Mouse (Mus musculus): Measurements from ENCODE around the gene Card19.

GRCm38 (mm10) chr13:49249634-49250033 is 33.8 kb upstream of the Card19 start:
- TF ChIP-seq CTCF (IDR thresholded peaks at IDR 0.05 in 2 of 3, conservative IDR thresholded peaks at IDR 0.05 in 1 of 3; ENCODE audit: control insufficient read depth in 1 of 3, insufficient read depth in 1 of 3, low read depth in 2 of 3, low read length in 3 of 3, poor library complexity in 1 of 3, severe bottlenecking in 1 of 3) (no peak), ZC3H11A (IDR thresholded peaks at IDR 0.05; ENCODE audit: low read depth, low read length) (no peak), GATA1 (IDR thresholded peaks at IDR 0.05; ENCODE audit: low read depth, low read length) (no peak), POLR2AphosphoS5 (IDR thresholded peaks at IDR 0.05; ENCODE audit: borderline replicate concordance, low read depth, low read length) (no peak), ZKSCAN1 (IDR thresholded peaks at IDR 0.05; ENCODE audit: low read depth, low read length) (no peak), MAX (IDR thresholded peaks at IDR 0.05; ENCODE audit: low read length) (no peak), USF1 (IDR thresholded peaks at IDR 0.05; ENCODE audit: low read depth, low read length) (no peak), MAZ (IDR thresholded peaks at IDR 0.05; ENCODE audit: low read depth, low read length) (no peak), POLR2A (IDR thresholded peaks at IDR 0.05; ENCODE audit: control insufficient read depth in 1 of 2, insufficient read depth in 1 of 2, low read depth in 1 of 2, low read length in 2 of 2, poor library complexity in 1 of 2) (no peak), RAD21 (IDR thresholded peaks at IDR 0.05; ENCODE audit: low read depth, low read length) (no peak), UBTF (IDR thresholded peaks at IDR 0.05; ENCODE audit: borderline replicate concordance, insufficient read depth, low read depth, low read length) (no peak)
